Mouse (Mus musculus): ENCODE results near the gene Sult3a1.
A peak's percentile ranks its signal among the peaks of the same experiment; 100 is the strongest.
"Not testable (repeated sequence)": the region's sequence is repeated elsewhere in the genome, so short reads cannot be mapped to it uniquely, and the experiment has no call there.

Sult3a1 gene

GRCm38 (mm10) chr10:33857421-33857820, at the start of gene Sult3a1:
Gene Sult3a1 (plus strand): TSS chr10:33857721.
- DNase-seq (ENCODE audit: low read depth), result no peak

GRCm38 (mm10) chr10:33811807-33812206, 45.7 kb upstream of the Sult3a1 start:
- DNase-seq (ENCODE audit: low read depth), result no peak

GRCm38 (mm10) chr10:33814266-33814665, 43.3 kb upstream of the Sult3a1 start:
- DNase-seq (ENCODE audit: low read depth), result no peak

- DNase-seq (ENCODE audit: low read depth), result no peak
Measured at GRCm38 (mm10) chr10:33816923-33817322, 40.6 kb upstream of the Sult3a1 start.

DNA sequence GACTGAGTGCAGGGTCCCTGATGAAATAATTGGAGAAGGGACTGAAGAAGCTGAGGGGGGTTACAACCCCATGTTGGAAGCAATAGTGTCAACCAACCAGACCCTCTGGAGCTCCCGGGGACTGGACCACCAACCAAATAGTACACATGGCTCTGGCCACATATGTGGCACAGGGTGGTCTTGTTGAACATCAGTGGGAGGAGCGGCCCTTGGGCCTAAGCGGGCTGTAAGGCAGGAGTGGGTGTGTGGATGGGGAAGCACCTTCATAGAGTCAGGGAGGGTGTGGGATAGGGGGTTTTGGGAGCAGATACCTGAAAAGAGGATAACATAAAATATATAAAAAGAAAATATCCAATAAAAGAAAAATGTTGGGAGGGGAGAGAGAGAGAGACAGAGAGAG, 36.6 kb upstream of the Sult3a1 start:
- DNase-seq (ENCODE audit: low read depth), result no peak

- no peak for DNase-seq (ENCODE audit: low read depth)
Measured at GRCm38 (mm10) chr10:33865994-33866393, 8.5 kb downstream of the Sult3a1 start.

- DNase-seq (ENCODE audit: low read depth), result no peak
Measured at GRCm38 (mm10) chr10:33870441-33870840, 12.9 kb downstream of the Sult3a1 start.

- DNase-seq (ENCODE audit: low read depth), result no peak
Measured at GRCm38 (mm10) chr10:33872672-33873398, 15.3 kb downstream of the Sult3a1 start.

- DNase-seq (ENCODE audit: low read depth), result not testable (repeated sequence)
Measured at GRCm38 (mm10) chr10:33882411-33882810, 24.9 kb downstream of the Sult3a1 start.

DNA sequence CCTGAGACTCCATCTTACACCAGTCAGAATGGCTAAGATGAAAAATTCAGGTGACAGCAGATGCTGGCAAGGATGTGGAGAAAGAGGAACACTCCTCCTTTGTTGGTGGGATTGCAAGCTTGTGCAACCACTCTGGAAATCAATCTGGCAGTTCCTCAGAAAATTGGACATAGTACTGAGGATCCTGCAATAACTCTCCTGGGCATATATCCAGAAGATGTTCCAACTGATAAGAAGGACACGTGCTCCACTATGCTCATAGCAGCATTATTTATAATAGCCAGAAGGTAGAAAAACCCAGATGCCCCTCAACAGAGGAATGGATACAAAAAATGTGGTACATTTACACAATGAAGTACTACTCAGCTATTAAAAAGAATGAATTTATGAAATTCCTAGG, 44.0 kb downstream of the Sult3a1 start:
- DNase-seq (ENCODE audit: low read depth), result not testable (repeated sequence)

GRCm38 (mm10) chr10:33904530-33905481, 47.3 kb downstream of the Sult3a1 start, which contains the start of gene Rsph4a:
Gene Rsph4a (plus strand): TSS chr10:33905111.
- DNase-seq (ENCODE audit: low read depth), result peak; percentile 19

- DNase-seq (ENCODE audit: low read depth), result no peak
Measured at GRCm38 (mm10) chr10:33905489-33905888, 48.0 kb downstream of the Sult3a1 start.

All from naive thymus-derived CD4-positive, alpha-beta T cell, adult 2 months (primary cell).